Mouse (Mus musculus) v-Abl transformed pro-B cells (cell line): ENCODE results near the gene R3hdml.

Source experiments
- in situ Hi-C, 2 experiments: fragments of 400-800 bp; cut with MboI; formaldehyde crosslinking; loops; one replicate each; pipeline ENCODE4 v1.15.1; 2025; ENCODE audit not compliant: unreplicated experiment in 2 of 2

The R3hdml gene

GRCm38 (mm10) chr2:163471710-163472465 lies 20.2 kb upstream of the R3hdml start:
- in situ Hi-C loops, result no loop called here

- in situ Hi-C loops, result no loop called here
Observed at GRCm38 (mm10) chr2:163472466-163472851, 19.7 kb upstream of the R3hdml start, which contains the start of gene Fitm2. TSS of gene Fitm2 (minus strand) at chr2:163472629.

DNA sequence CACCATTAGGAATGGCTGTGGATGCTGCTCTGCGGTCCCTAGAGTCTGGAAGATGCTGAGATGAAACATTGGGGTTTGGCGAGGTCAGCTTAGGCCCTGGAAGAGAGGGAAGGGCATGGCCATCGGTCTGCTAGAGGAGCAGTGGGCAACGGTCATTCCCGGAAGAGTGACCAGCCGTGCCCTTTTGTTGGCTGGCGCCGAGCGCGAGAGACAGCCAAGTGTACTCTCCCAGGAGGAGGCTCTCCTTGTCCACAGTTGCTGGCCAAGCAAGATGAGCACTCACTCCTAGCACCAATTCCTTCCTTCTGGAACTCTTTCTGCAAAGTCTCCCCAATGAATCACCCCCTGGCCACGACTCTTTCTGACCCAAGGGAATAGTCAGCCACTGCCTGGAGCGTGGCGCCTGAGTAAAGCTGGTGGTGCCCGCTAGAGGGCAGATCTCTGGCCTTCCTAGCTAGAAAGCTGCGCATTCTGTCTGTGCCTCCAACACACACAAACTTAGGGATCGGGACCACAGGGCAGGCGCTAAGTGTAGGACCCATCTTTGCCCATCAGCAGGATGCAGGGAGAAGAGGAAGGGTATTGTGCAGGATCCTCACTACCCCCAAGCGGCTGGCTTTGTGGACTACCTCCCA lies 11.8 kb upstream of the R3hdml start:
- in situ Hi-C loops, result no loop called here

DNA sequence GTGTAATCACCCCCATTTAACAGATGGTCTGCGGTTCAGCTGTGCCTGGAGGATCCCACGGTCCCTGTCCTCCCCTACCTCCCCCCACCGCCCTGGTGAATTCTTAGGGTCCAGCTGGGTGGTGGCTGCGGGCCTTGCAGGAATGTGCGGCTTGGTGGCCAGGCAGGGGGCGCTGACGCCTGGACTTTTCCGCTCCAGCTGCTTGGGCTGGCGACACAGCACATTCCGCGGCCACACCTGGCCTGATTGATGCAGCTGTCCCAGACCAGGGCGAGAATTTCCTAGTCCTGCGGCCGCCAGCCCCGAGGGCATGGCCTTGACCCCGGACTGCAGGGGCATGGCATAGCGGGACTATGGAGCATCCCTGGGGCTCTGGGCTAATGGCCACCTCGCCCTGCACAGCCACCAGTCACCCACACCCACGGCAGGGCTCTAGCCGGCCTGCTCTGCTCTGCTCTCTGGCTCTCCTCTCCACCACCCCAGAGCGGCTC lies 10.5 kb upstream of the R3hdml start:
- in situ Hi-C loops, result no loop called here

GRCm38 (mm10) chr2:163487360-163487759 lies 4.8 kb upstream of the R3hdml start:
- in situ Hi-C loops, result no loop called here

GRCm38 (mm10) chr2:163489725-163490291 lies 2.3 kb upstream of the R3hdml start:
- in situ Hi-C loops, result no loop called here

- in situ Hi-C loops, result no loop called here
Observed at GRCm38 (mm10) chr2:163490656-163491055, 1.5 kb upstream of the R3hdml start.

DNA sequence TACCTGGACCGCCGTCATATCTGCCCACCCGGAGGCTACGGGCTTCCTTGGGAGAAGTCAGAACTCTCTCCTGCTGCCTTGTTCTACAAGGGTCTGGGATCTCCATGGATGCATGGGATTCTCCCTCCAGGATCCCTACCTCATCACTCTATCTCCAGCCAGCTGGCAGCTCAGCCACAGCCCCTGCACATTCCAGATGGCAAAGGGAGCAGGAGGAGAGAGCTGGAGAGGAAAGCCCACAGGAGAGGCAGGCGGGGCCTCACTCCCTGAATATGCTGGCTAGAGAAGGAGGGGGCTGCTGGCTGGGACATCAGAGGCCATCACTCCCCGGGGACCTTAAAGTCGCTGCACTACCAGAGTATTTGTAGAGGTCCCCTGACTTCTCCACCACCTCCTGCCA lies 767 bp upstream of the R3hdml start:
- in situ Hi-C loops, result no loop called here

GRCm38 (mm10) chr2:163493031-163493430 lies 913 bp downstream of the R3hdml start:
- in situ Hi-C loops, result no loop called here

DNA sequence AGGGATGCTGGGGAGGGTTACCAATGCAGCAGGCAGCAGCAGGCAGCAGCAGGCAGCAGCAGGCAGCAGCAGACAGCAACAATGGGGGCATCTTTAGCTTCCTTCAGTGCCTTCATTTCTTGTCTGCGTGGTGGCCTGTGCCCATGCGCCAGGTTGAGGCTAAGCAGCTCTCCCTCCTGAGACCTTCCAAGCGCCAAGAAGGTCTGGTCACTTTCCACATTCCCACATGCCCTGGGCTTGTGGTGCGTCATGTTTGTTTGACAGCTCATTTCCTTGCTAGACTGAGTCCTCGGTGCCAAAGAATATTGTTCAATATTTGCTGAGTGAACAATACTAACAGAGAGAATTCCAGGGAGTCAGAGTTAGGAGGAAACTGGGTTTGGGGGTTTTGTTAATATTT lies 1.9 kb downstream of the R3hdml start:
- in situ Hi-C loops, result no loop called here

DNA sequence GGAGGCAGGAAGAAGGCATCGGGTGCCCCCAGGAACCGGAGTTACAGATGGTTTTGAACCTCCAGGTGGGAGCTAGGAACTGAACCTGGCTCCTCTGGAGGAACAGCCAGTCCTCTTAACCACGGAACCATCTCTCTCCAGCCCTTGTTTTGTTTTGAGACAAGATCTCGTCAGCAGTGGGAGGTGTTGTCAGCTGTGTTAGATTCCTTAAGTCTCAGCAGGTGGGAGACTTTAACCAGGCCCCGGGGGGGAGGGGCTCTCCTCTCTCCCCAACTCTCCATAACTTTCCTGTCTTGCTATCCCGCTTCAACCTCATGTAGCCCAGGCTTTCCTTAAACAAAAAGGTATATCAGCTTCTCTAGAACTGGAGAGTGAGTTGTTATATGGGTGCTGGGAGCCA lies 2.3 kb downstream of the R3hdml start:
- in situ Hi-C loops, result no loop called here

DNA sequence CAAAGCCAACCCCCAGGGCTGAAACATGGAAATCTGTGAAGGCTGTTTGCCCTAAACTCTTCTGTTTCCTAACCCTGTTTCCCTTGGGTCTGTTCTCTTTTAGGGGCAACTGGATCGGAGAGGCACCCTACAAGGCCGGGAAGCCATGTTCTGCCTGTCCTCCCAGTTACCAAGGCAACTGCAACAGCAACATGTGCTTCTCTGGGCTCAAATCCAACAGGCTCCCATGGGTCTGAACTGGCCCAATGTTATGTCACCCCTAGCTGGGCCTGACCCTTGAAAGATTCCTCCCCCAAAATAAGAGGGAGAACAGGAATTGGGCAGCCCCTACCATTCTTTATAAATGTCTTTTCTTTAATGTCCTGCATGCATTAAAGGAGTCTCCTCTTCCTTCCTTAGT lies 10.1 kb downstream of the R3hdml start:
- in situ Hi-C loops, result no loop called here

- in situ Hi-C loops, result no loop called here
Observed at GRCm38 (mm10) chr2:163503191-163503590, 11.1 kb downstream of the R3hdml start.

DNA sequence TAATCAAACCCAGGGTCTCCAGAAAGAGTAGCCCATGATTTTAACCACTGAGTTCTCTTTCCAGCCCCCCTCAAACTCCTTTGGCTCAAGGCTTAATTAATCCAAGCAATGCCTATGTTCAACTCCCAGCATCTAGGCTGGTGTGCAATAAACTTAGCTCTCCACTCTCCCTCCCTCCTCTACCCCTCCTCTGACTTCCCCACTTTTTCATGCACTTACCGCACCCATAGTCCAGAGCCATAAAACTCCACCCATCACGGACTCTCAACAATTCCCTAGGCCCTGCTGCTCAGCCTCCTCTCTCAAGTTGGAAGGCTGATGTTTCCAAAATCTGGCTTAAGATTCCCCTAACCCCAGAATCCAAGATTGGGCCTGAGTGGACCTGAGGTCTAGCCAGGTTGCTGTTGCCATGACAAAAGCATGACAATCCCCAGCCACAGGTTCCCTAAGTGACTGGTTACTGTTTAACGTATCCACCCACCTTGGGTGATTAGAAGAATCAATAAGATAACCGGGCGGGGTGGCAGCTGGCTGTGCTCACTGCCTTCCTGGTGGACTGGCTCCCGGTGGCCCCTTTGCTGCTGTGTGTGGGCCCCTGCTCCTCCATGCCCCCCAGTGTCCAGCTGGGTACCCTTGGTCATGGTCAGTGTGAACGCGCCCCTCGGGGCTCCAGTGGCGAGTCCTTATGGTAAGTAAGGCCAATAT lies 14.3 kb downstream of the R3hdml start, which contains the start of gene Hnf4a:
Hnf4a (plus strand) TSS at position 509 of the 705 bp plus-strand sequence.
- in situ Hi-C loops, result no loop called here

- in situ Hi-C loops, result loop anchor here in 1 of 2 experiments (25.0 kb wide), 1 partner anchor 436 kb away; no protein-coding TSS in a partner anchor
Observed at GRCm38 (mm10) chr2:163525761-163526243, 33.7 kb downstream of the R3hdml start.

DNA sequence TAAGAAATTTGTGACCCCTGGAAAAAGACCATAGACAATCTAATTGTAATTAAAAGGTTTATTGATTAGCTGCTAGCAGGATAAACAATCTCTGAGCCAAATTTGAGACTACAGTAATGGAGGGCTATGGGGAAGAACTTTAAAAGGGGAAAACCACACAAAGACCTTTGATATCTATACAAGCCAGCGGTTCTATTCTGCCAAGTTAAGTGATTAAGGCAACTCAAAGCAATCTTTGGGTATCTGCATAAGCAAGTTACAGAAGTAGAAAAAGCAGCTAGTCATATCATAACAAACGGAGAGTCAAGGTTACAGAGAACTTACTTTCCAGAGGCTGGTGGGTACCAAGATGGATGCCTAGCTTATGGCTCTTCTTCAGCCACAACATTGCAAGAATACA lies 35.4 kb downstream of the R3hdml start:
- in situ Hi-C loops, result loop anchor here in 1 of 2 experiments (25.0 kb wide), 1 partner anchor 435 kb away; no protein-coding TSS in a partner anchor

GRCm38 (mm10) chr2:163530418-163530817 lies 38.3 kb downstream of the R3hdml start:
- in situ Hi-C loops, result loop anchor here (5.0 to 25.0 kb wide), 8 partner anchors 54 to 432 kb away; partner anchors contain the start of gene Ccn5 (in 2 of the 2)

GRCm38 (mm10) chr2:163531917-163532316 lies 39.8 kb downstream of the R3hdml start:
- in situ Hi-C loops, result loop anchor here (5.0 to 25.0 kb wide), 8 partner anchors 53 to 430 kb away; partner anchors contain the start of gene Ccn5 (in 2 of the 2)

DNA sequence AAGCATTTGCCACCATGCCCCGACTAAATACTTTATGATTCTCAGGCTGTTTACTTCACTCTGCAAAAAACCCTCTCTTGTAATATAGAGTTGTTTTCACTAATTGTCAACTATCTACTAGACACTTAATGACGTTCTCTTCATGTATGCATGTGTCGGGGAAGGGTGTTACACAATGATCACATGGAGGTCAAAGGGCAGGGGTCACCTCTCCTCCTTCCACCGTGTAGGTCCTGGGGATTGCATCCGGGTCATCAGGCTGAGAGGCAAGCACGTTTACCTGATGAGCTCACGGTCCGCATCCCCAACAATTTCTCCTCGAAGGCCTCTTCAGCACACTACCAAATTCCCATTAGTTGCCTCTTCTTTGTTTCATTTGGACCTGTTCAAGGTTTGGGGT lies 41.1 kb downstream of the R3hdml start:
- in situ Hi-C loops, result loop anchor here (5.0 to 25.0 kb wide), 8 partner anchors 52 to 429 kb away; partner anchors contain the start of gene Ccn5 (in 2 of the 2)

GRCm38 (mm10) chr2:163534958-163535524 lies 42.9 kb downstream of the R3hdml start:
- in situ Hi-C loops, result loop anchor here (5.0 to 25.0 kb wide), 8 partner anchors 50 to 427 kb away; partner anchors contain the start of gene Ccn5 (in 2 of the 2)
